Mouse (Mus musculus) kidney, embryonic 14.5 days (tissue): ENCODE measurements at regions not wholly inside any gene's neighbourhood (a gene's known extent, or its start where the extent isn't known, plus 50 kb on each side); places are given as distances from the start of the nearest gene placed in this dataset.

Source experiments
- ATAC-seq: fragments of 200-750 bp; cut with Nextera tagmentation; 2 replicates; pipeline ENCODE4 v1.8.0; 2017; ENCODE audit warnings: moderate number of reproducible peaks, mild to moderate bottlenecking, moderate TSS enrichment, moderate library complexity; ENCODE audit not compliant: low FRiP score, low TSS enrichment
- H3K27ac ChIP-seq: fragments of 300-500 bp; sonication (generic); 2 replicates; pipeline ENCODE4 v1.5.1; 2014; ENCODE audit warnings: low read depth, mild to moderate bottlenecking, low read length, moderate library complexity, mixed read lengths
- H3K27me3 ChIP-seq: fragments of 300-500 bp; sonication (generic); 2 replicates; pipeline ENCODE4 v1.6.1; 2014; ENCODE audit warnings: mild to moderate bottlenecking, low read length; ENCODE audit not compliant: control insufficient read depth, insufficient read depth
- H3K36me3 ChIP-seq: fragments of 300-500 bp; sonication (generic); 2 replicates; pipeline ENCODE4 v1.6.1; 2014; ENCODE audit warnings: low read length, mixed read lengths; ENCODE audit not compliant: control insufficient read depth, insufficient read depth
- H3K4me1 ChIP-seq: fragments of 300-500 bp; sonication (generic); 2 replicates; pipeline ENCODE4 v1.6.1; 2014; ENCODE audit warnings: low read length, mixed read lengths; ENCODE audit not compliant: control insufficient read depth, insufficient read depth
- H3K4me2 ChIP-seq: fragments of 300-500 bp; sonication (generic); replicated peaks from 2 replicates; pipeline ENCODE4 v1.6.1; 2014; ENCODE audit warnings: low read depth, mild to moderate bottlenecking, low read length
- H3K4me3 ChIP-seq: fragments of 300-500 bp; sonication (generic); 2 replicates; pipeline ENCODE4 v1.5.1; 2014; ENCODE audit warnings: mild to moderate bottlenecking, low read length
- H3K9ac ChIP-seq: fragments of 300-500 bp; sonication (generic); 2 replicates; pipeline ENCODE4 v1.6.1; 2014; ENCODE audit warnings: low read depth, mild to moderate bottlenecking, low read length, moderate library complexity
- H3K9me3 ChIP-seq: fragments of 300-500 bp; sonication (generic); 2 replicates; pipeline ENCODE4 v1.6.1; 2016; ENCODE audit warnings: low read length; ENCODE audit not compliant: control insufficient read depth
- WGBS: fragments of 180-500 bp; shearing (Covaris S2); extraction: QIAGEN DNeasy Blood & Tissue Kit; methylation state at CpG from one replicate; pipeline ENCODE4 v1.1.7; 2014; 5-methylcytosine and 5-hydroxymethylcytosine counted together

- no peak overlapping the region for H3K27ac ChIP-seq
- H3K9ac ChIP-seq, result no peak overlapping the region
- H3K9me3 ChIP-seq, result no peaks in the 10 kb centered on the region
- ATAC-seq, result no peak
- H3K4me2 ChIP-seq, result no peak overlapping the region
- no peaks in the 10 kb centered on the region for H3K4me1 ChIP-seq
- no peaks in the 10 kb centered on the region for H3K36me3 ChIP-seq
- no peaks in the 10 kb centered on the region for H3K27me3 ChIP-seq
- no peak overlapping the region for H3K4me3 ChIP-seq
- 88% methylated on average over 4 of the region's 4 CpGs for whole genome bisulfite sequencing
Measured at GRCm38 (mm10) chr11:91524019-91524418, 53.3 kb downstream of the Kif2b start.

DNA sequence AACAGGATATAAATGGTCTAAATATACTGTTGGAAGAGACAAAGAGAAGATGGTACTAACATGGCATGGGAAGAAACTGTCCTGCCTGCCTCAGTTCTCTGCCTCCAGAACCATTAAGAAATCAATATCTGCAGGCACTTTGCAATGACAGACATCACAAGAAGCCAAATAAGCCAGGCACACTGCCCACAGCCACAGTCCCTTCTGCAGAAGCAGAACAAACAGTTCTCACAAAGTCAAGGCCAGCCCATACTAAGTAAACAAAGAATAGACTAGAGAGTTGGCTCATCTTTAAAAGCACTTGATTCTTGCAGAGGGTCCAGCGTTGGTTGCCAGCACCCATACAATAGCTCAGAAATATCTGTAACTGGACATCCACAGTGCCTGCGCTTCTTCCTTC, 98.1 kb downstream of the Kif2b start:
- no peak overlapping the region for H3K4me3 ChIP-seq
- WGBS, result 92% methylated on average over 2 of the region's 2 CpGs
- no peak overlapping the region for H3K9ac ChIP-seq
- no peak overlapping the region for H3K27ac ChIP-seq
- H3K9me3 ChIP-seq, result no peaks in the 10 kb centered on the region
- no peaks in the 10 kb centered on the region for H3K4me1 ChIP-seq
- H3K36me3 ChIP-seq, result no peaks in the 10 kb centered on the region
- no peak for ATAC-seq
- no peak overlapping the region for H3K4me2 ChIP-seq
- H3K27me3 ChIP-seq, result no peaks in the 10 kb centered on the region

DNA sequence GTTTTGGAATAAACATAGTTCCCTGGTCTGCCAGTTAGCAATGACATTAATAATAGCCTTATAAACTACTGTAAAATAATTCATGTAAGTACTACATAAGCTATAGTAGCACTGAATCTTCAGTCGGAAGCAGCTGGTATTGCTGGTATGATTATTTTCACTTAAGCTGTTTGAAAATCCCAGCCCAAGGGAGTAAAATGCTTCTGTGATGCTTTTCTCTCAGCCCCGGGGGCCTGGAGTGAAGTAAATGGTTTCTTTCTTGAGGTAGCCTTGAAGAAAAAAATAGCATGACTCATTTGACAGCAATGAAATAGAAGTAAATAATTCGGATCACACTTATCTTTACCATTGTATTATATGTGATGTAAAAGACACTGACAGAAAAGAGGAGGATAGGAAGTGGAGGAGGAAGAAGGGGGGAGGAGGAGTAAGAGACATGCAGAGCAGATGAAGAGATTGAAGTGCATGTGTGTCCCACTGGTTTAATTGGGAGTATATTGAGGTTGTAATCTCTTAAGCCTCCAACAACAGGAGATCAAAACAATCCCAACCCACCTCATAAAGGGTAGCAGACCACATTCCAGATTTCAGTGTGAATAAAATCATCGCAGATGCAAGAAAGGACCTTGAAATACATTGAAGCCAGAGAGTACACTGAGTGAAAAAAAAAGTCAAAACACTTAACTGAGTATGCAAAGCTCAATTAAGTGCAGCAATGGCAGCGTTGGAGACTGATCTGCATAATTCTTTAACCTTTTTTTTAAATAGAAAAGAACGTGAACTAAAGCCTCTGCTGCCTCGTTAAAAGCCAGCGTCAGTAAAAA, 113.6 kb downstream of the Kif2b start:
- ATAC-seq, result no peak
- Histone ChIP-seq H3K36me3 (no peaks in the 10 kb centered on the region), H3K27me3 (no peaks in the 10 kb centered on the region), H3K27ac (no peak overlapping the region), H3K9ac (no peak overlapping the region), H3K9me3 (no peaks in the 10 kb centered on the region), H3K4me3 (no peak overlapping the region), H3K4me2 (no peak overlapping the region), H3K4me1 (no peaks in the 10 kb centered on the region)
- 69% methylated on average over 8 of the region's 8 CpGs for WGBS

- Histone ChIP-seq H3K27ac (no peak overlapping the region), H3K27me3 (no peaks in the 10 kb centered on the region), H3K9ac (no peak overlapping the region), H3K9me3 (no peaks in the 10 kb centered on the region), H3K36me3 (no peaks in the 10 kb centered on the region), H3K4me1 (no peaks in the 10 kb centered on the region), H3K4me3 (no peak overlapping the region), H3K4me2 (no peak overlapping the region)
- ATAC-seq, result no peak
- 24% methylated on average over 3 of the region's 3 CpGs for WGBS
Measured at GRCm38 (mm10) chr11:91461946-91462345, 115.4 kb downstream of the Kif2b start.

GRCm38 (mm10) chr11:91442361-91442760, 135.0 kb downstream of the Kif2b start:
- H3K27ac ChIP-seq, result no peak overlapping the region
- no peak overlapping the region for H3K4me2 ChIP-seq
- no peak overlapping the region for H3K4me3 ChIP-seq
- no peak overlapping the region for H3K9ac ChIP-seq
- ATAC-seq, result no peak
- 84% methylated on average over 4 of the region's 4 CpGs for WGBS
- no peaks in the 10 kb centered on the region for H3K27me3 ChIP-seq
- H3K36me3 ChIP-seq, result no peaks in the 10 kb centered on the region
- no peaks in the 10 kb centered on the region for H3K9me3 ChIP-seq
- no peaks in the 10 kb centered on the region for H3K4me1 ChIP-seq

- 74% methylated on average over 5 of the region's 5 CpGs for WGBS
- Histone ChIP-seq H3K9ac (no peak overlapping the region), H3K36me3 (no peaks in the 10 kb centered on the region), H3K27me3 (no peaks in the 10 kb centered on the region), H3K27ac (no peak overlapping the region), H3K4me2 (no peak overlapping the region), H3K9me3 (no peaks in the 10 kb centered on the region), H3K4me1 (no peaks in the 10 kb centered on the region), H3K4me3 (no peak overlapping the region)
- ATAC-seq, result no peak
Measured at GRCm38 (mm10) chr11:91432195-91432594, 145.2 kb downstream of the Kif2b start.

- 81% methylated on average over 4 of the region's 4 CpGs for WGBS
- H3K4me1 ChIP-seq, result no peaks in the 10 kb centered on the region
- no peak overlapping the region for H3K27ac ChIP-seq
- H3K4me3 ChIP-seq, result no peak overlapping the region
- no peak overlapping the region for H3K9ac ChIP-seq
- no peak overlapping the region for H3K4me2 ChIP-seq
- no peaks in the 10 kb centered on the region for H3K36me3 ChIP-seq
- no peaks in the 10 kb centered on the region for H3K27me3 ChIP-seq
- ATAC-seq, result no peak
- H3K9me3 ChIP-seq, result no peaks in the 10 kb centered on the region
Measured at GRCm38 (mm10) chr11:91426731-91427130, 150.6 kb downstream of the Kif2b start.

DNA sequence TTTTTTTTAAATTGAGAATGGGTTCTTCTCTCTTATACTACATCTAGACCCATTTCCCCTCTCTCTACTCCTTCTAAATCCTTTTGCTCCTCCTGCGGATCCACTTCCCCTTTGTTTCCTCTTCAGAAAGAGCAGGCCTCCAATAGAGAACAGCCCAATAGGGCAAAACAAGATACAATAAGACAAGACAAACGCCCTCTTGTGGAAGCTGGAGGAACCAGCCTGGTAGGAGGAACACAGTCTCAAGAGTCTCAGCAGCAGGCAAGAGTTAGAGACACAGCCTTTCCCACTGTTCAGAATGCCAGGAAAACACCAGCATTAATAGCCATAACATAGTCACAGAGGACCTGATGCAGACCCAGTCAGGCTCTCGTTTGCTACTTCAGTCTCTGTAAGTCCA, 190.2 kb downstream of the Kif2b start:
- Histone ChIP-seq H3K9ac (no peak overlapping the region), H3K9me3 (no peaks in the 10 kb centered on the region), H3K27ac (no peak overlapping the region), H3K36me3 (no peaks in the 10 kb centered on the region), H3K4me3 (no peak overlapping the region), H3K4me2 (no peak overlapping the region), H3K4me1 (no peaks in the 10 kb centered on the region), H3K27me3 (no peaks in the 10 kb centered on the region)
- ATAC-seq, result no peak
- 56% methylated on average over 3 of the region's 3 CpGs for WGBS

DNA sequence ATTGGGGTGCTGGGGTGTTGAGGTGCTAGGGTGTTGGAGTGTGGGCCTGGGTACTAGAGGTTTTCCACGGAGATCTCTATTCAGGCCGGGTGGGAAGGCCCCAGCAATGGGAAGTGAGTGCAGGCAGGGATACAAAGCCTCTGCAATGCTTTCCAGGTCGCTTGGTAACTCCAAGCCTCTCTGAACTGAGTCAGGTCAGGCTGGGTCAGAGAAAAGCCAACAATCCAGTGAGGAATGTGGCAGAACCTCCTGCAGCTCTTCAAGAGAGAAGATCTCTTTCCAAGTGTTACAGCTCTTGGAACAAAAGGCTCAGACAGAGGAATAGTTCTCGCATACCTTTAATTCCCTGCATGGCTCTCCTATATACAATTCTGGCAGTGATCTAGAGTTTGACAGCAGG, 220.3 kb downstream of the Kif2b start:
- no peaks in the 10 kb centered on the region for H3K27me3 ChIP-seq
- H3K9ac ChIP-seq, result no peak overlapping the region
- H3K4me1 ChIP-seq, result no peaks in the 10 kb centered on the region
- no peak overlapping the region for H3K4me2 ChIP-seq
- WGBS, result 25% methylated on average over 4 of the region's 4 CpGs
- 0 out of 2 replicates have a peak, but pooled peaks have one; percentile 68 for ATAC-seq
- H3K9me3 ChIP-seq, result no peaks in the 10 kb centered on the region
- no peaks in the 10 kb centered on the region for H3K36me3 ChIP-seq
- H3K4me3 ChIP-seq, result no peak overlapping the region
- no peak overlapping the region for H3K27ac ChIP-seq
